Mouse (Mus musculus): Measurements from ENCODE around the gene Slc1a2. TPM values are rescaled to one million over a fixed set of nuclear protein-coding genes. Genes with fewer than 3 reads are reported as not detected.

Slc1a2 gene
- polyA plus RNA-seq, 1 experiment from 2014 or later, result 0.27 TPM

DNA sequence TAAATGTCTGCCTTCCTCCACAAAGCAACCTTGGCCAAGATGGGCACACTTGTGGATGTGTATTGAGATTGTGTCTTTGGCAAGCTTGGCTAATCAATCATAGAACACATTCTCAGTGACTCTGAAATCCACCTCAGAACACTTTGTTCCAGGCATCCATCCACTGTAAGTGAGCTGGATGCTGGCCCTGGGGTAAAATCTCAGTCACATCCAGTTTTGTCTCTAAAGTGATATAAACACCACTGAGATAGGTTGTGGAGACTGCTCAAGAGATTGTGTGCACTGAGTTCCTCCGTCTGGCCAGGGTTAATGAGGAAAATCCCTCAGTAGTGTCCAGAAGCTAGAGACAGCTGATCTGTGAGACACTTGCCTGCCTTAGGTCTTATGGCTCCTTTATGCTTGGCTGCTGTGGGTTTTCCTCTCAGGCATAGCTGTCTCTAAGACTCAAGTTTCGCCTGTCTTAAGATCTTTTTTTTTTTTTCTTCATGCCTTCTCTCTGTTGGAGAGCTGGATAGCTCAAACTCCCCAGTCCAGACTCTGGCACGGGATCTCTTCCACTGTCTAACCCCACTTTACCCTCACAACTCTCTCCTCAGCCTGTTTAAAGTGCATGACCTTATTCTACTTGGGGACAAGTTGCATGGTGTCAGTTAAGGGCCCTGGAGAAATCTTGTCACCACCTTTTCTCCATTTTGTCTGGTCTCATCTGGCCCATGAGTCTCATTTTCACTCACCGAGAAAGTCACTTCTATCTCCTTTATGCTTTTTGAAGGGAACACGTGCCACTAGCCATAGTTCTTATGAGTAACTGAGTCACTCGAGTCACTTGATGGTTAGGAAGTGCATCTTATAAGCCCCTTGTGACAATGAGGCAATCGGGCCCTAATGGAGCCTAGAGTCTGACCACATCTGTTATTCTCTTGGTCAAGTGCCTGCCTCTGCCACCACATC lies 54.5 kb downstream of the Slc1a2 start:
- Histone ChIP-seq H3K9me3 (ENCODE audit: control insufficient read depth) (no peaks in the 10 kb centered on the region), H3K36me3 (ENCODE audit: control insufficient read depth, insufficient read depth) (no peaks in the 10 kb centered on the region), H3K27me3 (replicated peaks; ENCODE audit: control insufficient read depth, insufficient read depth, low read length) (no peaks in the 10 kb centered on the region), H3K27ac (ENCODE audit: low read depth, low read length) (no peak overlapping the region), H3K4me1 (replicated peaks; ENCODE audit: control insufficient read depth, insufficient read depth, low read length) (no peaks in the 10 kb centered on the region), H3K4me3 (ENCODE audit: low read depth, low read length) (no peak overlapping the region), H3K9ac (ENCODE audit: low read depth, low read length) (no peak overlapping the region), H3K4me2 (replicated peaks; ENCODE audit: low read depth) (no peak overlapping the region)
- no peak for ATAC-seq
- 86% methylated on average over 7 of the region's 7 CpGs for WGBS
- no peak for TF ChIP-seq CTCF (IDR thresholded peaks at IDR 0.05; ENCODE audit: low read depth)

DNA sequence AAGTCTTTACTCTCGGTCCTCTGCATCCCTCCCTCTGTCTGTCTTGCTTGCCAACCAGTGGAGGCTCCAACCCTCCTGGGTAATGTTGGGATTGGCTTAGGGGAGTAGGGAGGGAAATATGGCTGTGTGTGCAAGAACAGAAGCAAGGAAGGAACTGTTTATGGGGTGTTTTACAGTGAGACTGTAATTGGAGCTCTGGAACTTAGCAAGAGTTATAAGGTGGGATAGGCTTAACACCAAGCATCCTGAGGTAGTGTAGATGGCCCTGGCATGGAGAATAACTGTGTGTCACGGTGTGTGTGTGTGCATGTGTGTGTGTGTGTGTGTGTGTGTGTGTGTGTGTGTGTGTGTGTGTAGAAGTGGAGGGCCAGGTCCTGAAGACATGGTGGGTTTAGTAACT lies 55.9 kb downstream of the Slc1a2 start:
- WGBS, result 77% methylated on average over 2 of the region's 2 CpGs
- ATAC-seq, result no peak
- no peak overlapping the region for H3K9ac ChIP-seq (ENCODE audit: low read depth, low read length)
- no peaks in the 10 kb centered on the region for H3K36me3 ChIP-seq (ENCODE audit: control insufficient read depth, insufficient read depth)
- H3K4me3 ChIP-seq (ENCODE audit: low read depth, low read length), result no peak overlapping the region
- H3K9me3 ChIP-seq (ENCODE audit: control insufficient read depth), result no peaks in the 10 kb centered on the region
- no peak for TF ChIP-seq CTCF (IDR thresholded peaks at IDR 0.05; ENCODE audit: low read depth)
- no peaks in the 10 kb centered on the region for H3K4me1 ChIP-seq (replicated peaks; ENCODE audit: control insufficient read depth, insufficient read depth, low read length)
- H3K4me2 ChIP-seq (replicated peaks; ENCODE audit: low read depth), result no peak overlapping the region
- no peaks in the 10 kb centered on the region for H3K27me3 ChIP-seq (replicated peaks; ENCODE audit: control insufficient read depth, insufficient read depth, low read length)
- no peak overlapping the region for H3K27ac ChIP-seq (ENCODE audit: low read depth, low read length)

DNA sequence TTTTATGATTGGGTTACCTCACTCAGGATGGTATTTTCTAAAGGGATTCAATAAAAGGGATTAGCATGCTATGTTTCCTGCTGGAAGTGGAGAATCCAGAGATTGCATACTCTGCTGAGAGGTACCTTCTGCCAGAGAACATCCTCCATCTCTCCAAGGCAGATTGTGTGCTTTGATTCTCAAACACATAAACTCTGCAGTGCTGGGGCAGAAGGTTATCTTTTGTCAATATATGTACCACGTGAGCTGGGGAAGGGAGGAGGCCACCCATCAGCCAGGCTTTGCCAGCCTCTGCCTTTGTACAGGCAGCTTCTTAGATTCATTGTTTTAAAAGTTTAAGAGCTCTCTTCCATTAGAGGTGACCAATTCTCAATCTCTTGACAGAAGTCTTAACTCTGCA lies 57.3 kb downstream of the Slc1a2 start:
- Histone ChIP-seq H3K9me3 (ENCODE audit: control insufficient read depth) (no peaks in the 10 kb centered on the region), H3K4me2 (replicated peaks; ENCODE audit: low read depth) (no peak overlapping the region), H3K4me1 (replicated peaks; ENCODE audit: control insufficient read depth, insufficient read depth, low read length) (no peaks in the 10 kb centered on the region), H3K4me3 (ENCODE audit: low read depth, low read length) (no peak overlapping the region), H3K27ac (ENCODE audit: low read depth, low read length) (no peak overlapping the region), H3K36me3 (ENCODE audit: control insufficient read depth, insufficient read depth) (no peaks in the 10 kb centered on the region), H3K27me3 (replicated peaks; ENCODE audit: control insufficient read depth, insufficient read depth, low read length) (no peaks in the 10 kb centered on the region), H3K9ac (ENCODE audit: low read depth, low read length) (no peak overlapping the region)
- TF ChIP-seq CTCF (IDR thresholded peaks at IDR 0.05; ENCODE audit: low read depth), result no peak
- no peak for ATAC-seq
- 15% methylated on average over 1 of the region's 1 CpGs for WGBS

DNA sequence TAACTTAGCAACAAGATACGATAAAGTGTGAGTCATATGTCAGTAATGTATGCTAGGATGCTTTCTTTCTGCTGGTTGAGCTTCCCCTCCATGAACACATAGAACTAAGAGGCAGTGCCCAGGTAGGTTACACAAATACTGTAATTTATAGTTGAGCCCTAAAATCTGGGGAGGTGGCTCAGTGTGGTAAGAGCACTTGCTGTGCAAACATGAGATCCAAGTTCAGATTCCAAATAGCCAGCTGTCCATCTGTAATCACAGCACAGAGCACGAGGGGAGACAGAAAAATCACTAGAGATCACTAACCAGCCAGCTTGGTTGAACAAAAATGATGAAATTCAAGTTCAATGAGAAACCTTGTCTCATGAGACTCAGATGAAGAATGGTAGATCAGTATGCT lies 63.4 kb downstream of the Slc1a2 start:
- no peaks in the 10 kb centered on the region for H3K4me1 ChIP-seq (replicated peaks; ENCODE audit: control insufficient read depth, insufficient read depth, low read length)
- WGBS, result 54% methylated on average over 2 of the region's 2 CpGs
- TF ChIP-seq CTCF (IDR thresholded peaks at IDR 0.05; ENCODE audit: low read depth), result no peak
- H3K36me3 ChIP-seq (ENCODE audit: control insufficient read depth, insufficient read depth), result no peaks in the 10 kb centered on the region
- no peak overlapping the region for H3K4me3 ChIP-seq (ENCODE audit: low read depth, low read length)
- no peaks in the 10 kb centered on the region for H3K9me3 ChIP-seq (ENCODE audit: control insufficient read depth)
- no peak overlapping the region for H3K9ac ChIP-seq (ENCODE audit: low read depth, low read length)
- no peak for ATAC-seq
- H3K4me2 ChIP-seq (replicated peaks; ENCODE audit: low read depth), result no peak overlapping the region
- H3K27me3 ChIP-seq (replicated peaks; ENCODE audit: control insufficient read depth, insufficient read depth, low read length), result no peaks in the 10 kb centered on the region
- H3K27ac ChIP-seq (ENCODE audit: low read depth, low read length), result no peak overlapping the region

DNA sequence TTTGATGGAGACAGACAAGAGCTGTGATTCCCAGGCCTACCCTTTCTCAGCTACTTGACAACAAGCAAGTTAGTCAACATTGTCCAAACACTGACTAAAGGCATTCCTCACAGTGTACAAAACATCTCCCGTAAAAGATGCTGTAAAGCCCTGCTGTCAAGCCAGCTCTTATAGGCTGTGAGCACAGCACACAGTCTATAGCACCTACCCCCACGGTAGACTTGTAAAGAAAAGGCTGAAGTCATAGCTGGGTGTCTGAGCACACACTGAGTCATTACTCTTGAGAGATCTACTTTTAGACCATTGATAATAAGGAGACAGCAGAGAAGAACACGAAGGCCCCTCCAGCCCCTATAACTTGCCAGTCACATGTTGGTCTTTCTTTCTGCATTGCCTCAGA lies 66.6 kb downstream of the Slc1a2 start:
- no peaks in the 10 kb centered on the region for H3K36me3 ChIP-seq (ENCODE audit: control insufficient read depth, insufficient read depth)
- ATAC-seq, result no peak
- H3K4me2 ChIP-seq (replicated peaks; ENCODE audit: low read depth), result no peak overlapping the region
- H3K27ac ChIP-seq (ENCODE audit: low read depth, low read length), result no peak overlapping the region
- no peaks in the 10 kb centered on the region for H3K27me3 ChIP-seq (replicated peaks; ENCODE audit: control insufficient read depth, insufficient read depth, low read length)
- H3K9me3 ChIP-seq (ENCODE audit: control insufficient read depth), result no peaks in the 10 kb centered on the region
- WGBS, result 65% methylated on average over 3 of the region's 3 CpGs
- H3K9ac ChIP-seq (ENCODE audit: low read depth, low read length), result no peak overlapping the region
- H3K4me3 ChIP-seq (ENCODE audit: low read depth, low read length), result no peak overlapping the region
- no peak for TF ChIP-seq CTCF (IDR thresholded peaks at IDR 0.05; ENCODE audit: low read depth)
- H3K4me1 ChIP-seq (replicated peaks; ENCODE audit: control insufficient read depth, insufficient read depth, low read length), result no peaks in the 10 kb centered on the region

DNA sequence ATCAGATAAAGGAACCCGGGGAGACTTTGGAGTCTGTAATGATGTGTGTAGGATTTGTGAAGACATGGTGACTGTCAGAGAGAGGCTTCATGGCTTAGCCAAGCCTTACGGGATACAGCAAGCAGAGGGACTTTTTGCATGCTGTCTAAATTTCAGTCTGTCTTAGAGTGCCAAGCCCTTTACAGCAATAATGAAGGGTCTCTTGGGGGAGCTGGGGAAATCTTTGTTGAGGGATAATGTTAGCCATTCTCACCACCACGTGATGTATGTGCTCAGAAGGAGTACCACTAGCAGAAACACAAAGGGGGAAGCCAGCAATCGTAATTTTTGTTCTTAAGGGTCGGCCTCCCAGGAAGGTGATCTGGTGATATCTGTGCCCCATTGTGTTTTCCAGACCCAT lies 71.9 kb downstream of the Slc1a2 start:
- WGBS, result 81% methylated on average over 5 of the region's 5 CpGs
- no peak overlapping the region for H3K9ac ChIP-seq (ENCODE audit: low read depth, low read length)
- H3K27ac ChIP-seq (ENCODE audit: low read depth, low read length), result no peak overlapping the region
- no peak overlapping the region for H3K4me2 ChIP-seq (replicated peaks; ENCODE audit: low read depth)
- no peaks in the 10 kb centered on the region for H3K9me3 ChIP-seq (ENCODE audit: control insufficient read depth)
- no peak for TF ChIP-seq CTCF (IDR thresholded peaks at IDR 0.05; ENCODE audit: low read depth)
- H3K4me1 ChIP-seq (replicated peaks; ENCODE audit: control insufficient read depth, insufficient read depth, low read length), result no peaks in the 10 kb centered on the region
- H3K36me3 ChIP-seq (ENCODE audit: control insufficient read depth, insufficient read depth), result no peaks in the 10 kb centered on the region
- no peak overlapping the region for H3K4me3 ChIP-seq (ENCODE audit: low read depth, low read length)
- H3K27me3 ChIP-seq (replicated peaks; ENCODE audit: control insufficient read depth, insufficient read depth, low read length), result no peaks in the 10 kb centered on the region
- no peak for ATAC-seq
